Mouse (Mus musculus) intestine, postnatal 0 days (tissue): ENCODE results near the gene Itpr1. TPM values are rescaled to one million over a fixed set of nuclear protein-coding genes. Genes with fewer than 3 reads are reported as not detected.

Source experiments
- ATAC-seq: fragments of 200-750 bp; cut with Nextera tagmentation; 2 replicates; pipeline ENCODE4 v1.8.0; 2017; ENCODE audit warnings: mild to moderate bottlenecking, moderate TSS enrichment, moderate library complexity
- H3K27ac ChIP-seq: fragments of 300-500 bp; sonication (generic); 2 replicates; pipeline ENCODE4 v1.5.1; 2014; ENCODE audit warnings: mild to moderate bottlenecking, low read depth, low read length, moderate library complexity
- H3K27me3 ChIP-seq: fragments of 300-500 bp; sonication (generic); replicated peaks from 2 replicates; pipeline ENCODE4 v1.6.1; 2014; ENCODE audit warnings: low read length, mixed read lengths; ENCODE audit not compliant: control insufficient read depth, insufficient read depth
- H3K36me3 ChIP-seq: fragments of 300-500 bp; sonication (generic); 2 replicates; pipeline ENCODE4 v1.6.1; 2014; ENCODE audit warnings: mild to moderate bottlenecking, moderate library complexity; ENCODE audit not compliant: control insufficient read depth, insufficient read depth
- H3K4me1 ChIP-seq: fragments of 300-500 bp; sonication (generic); replicated peaks from 2 replicates; pipeline ENCODE4 v1.6.1; 2014; ENCODE audit warnings: antibody characterized with exemption, low read length, mixed read lengths; ENCODE audit not compliant: control insufficient read depth, insufficient read depth
- H3K4me2 ChIP-seq: fragments of 300-500 bp; sonication (generic); replicated peaks from 2 replicates; pipeline ENCODE4 v1.6.1; 2014; ENCODE audit warnings: low read depth, mild to moderate bottlenecking, moderate library complexity
- H3K4me3 ChIP-seq: fragments of 300-500 bp; sonication (generic); 2 replicates; pipeline ENCODE4 v1.5.1; 2014; ENCODE audit warnings: low read depth, low read length
- H3K9ac ChIP-seq: fragments of 300-500 bp; sonication (generic); 2 replicates; pipeline ENCODE4 v1.6.1; 2014; ENCODE audit warnings: mild to moderate bottlenecking, low read depth, low read length
- H3K9me3 ChIP-seq: fragments of 300-500 bp; sonication (generic); 2 replicates; pipeline ENCODE4 v1.6.1; 2016; ENCODE audit warnings: mixed run types; ENCODE audit not compliant: control insufficient read depth
- CTCF ChIP-seq: sonication (generic); IDR thresholded peaks from 2 replicates; pipeline ENCODE4 v1.5.1; 2016; ENCODE audit warnings: low read depth, mild to moderate bottlenecking, control low read depth, antibody characterized with exemption, moderate library complexity
- WGBS: fragments of 180-500 bp; shearing (Covaris S2); extraction: QIAGEN DNeasy Blood & Tissue Kit; methylation state at CpG from one replicate; pipeline ENCODE4 v1.1.7; 2014; 5-methylcytosine and 5-hydroxymethylcytosine counted together
- polyA plus RNA-seq: library from polyadenylated mRNA; unstranded; fragments of >200 nt; fragmentation: Nextera tagmentation; extraction: Ambion mirVana; gene quantifications from 2 replicates; pipeline ENCODE4 v1.2.1, GENCODE M21; 2015

Itpr1 gene
- polyA plus RNA-seq, 1 experiment from 2014 or later: 6.4 TPM

DNA sequence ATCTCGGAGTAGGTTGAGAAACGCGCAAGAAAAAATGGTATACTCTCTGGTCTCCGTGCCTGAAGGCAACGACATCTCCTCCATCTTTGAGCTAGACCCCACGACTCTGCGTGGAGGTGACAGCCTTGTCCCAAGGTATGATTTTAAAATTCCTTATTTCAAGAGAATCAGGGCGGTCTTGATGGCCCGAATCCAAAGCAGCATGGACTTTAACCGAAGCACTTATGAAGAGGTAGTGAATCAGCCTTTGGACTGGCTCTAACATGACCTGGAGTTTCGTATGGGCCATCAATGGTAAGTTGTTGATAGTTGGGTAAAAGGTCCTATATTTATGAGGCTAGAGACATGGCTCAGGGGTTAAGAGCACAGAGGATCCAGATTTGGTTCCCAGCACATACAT lies 156.1 kb downstream of the Itpr1 start:
- Histone ChIP-seq H3K9ac (no peak overlapping the region), H3K27me3 (no peaks in the 10 kb centered on the region), H3K4me2 (no peak overlapping the region), H3K9me3 (no peaks in the 10 kb centered on the region), H3K4me1 (no peaks in the 10 kb centered on the region), H3K4me3 (no peak overlapping the region), H3K27ac (no peak overlapping the region), H3K36me3 (peaks cover 4% of the 10 kb centered on the region; the same call in 1 of the 2 replicates)
- TF ChIP-seq CTCF: no peak
- ATAC-seq: no peak
- 93% methylated on average over 11 of the region's 11 CpGs for WGBS

DNA sequence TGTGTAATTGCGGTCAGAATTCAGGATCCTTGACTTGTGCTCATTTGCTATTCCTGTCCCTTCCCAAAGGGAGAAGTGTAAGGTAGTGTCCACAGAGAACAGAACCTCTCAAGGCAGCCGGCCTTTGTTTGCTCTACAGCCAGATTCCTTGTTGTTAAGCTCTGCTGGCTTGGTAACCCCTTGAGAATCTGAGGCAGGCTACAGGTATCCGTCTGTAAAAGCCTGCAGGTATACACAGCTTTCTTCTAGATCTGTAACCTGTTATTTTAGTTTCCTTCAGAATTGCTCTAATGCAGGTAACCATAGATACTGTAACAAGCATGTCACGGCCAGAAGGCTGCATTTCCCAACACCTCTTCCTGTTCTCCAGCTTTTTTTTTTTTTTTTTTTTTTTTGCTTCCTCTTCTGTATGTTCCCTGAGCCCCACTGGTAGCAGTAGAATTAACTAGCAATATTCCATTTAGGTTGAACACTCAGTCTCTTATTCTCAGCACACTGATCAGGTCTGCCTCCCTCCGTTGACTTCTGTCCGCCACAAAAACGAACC lies 158.5 kb downstream of the Itpr1 start:
- 82% methylated on average over 7 of the region's 7 CpGs for WGBS
- no peak for TF ChIP-seq CTCF
- Histone ChIP-seq H3K27me3 (no peaks in the 10 kb centered on the region), H3K4me2 (no peak overlapping the region), H3K9me3 (no peaks in the 10 kb centered on the region), H3K4me3 (no peak overlapping the region), H3K4me1 (no peaks in the 10 kb centered on the region), H3K36me3 (peaks cover 4% of the 10 kb centered on the region; the same call in 1 of the 2 replicates), H3K9ac (no peak overlapping the region), H3K27ac (no peak overlapping the region)
- ATAC-seq: no peak

DNA sequence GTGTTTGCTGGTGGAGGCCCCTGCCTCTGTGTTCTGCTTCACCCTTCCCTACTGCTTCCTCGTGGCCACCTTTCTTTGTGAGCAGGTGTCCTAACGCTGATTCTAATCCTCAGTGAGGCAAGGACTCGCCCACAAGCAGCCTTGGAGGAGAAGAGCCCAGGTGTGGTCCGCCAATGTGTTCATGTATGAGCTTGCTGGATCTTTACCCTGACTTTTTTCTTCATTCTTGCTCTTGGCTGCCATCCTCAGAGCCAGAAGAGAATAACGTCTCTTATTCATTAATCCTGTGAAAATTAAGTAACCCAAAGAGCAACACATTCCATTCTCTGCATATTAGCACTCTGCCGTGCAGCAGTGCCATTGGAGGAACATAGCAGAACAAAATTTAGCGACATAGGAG lies 161.1 kb downstream of the Itpr1 start:
- H3K36me3 ChIP-seq: peaks cover 4% of the 10 kb centered on the region; the same call in 1 of the 2 replicates
- TF ChIP-seq CTCF: peak; percentile 41
- WGBS: 68% methylated on average over 7 of the region's 7 CpGs
- no peaks in the 10 kb centered on the region for H3K27me3 ChIP-seq
- no peak overlapping the region for H3K4me3 ChIP-seq
- H3K27ac ChIP-seq: no peak overlapping the region
- H3K4me1 ChIP-seq: no peaks in the 10 kb centered on the region
- ATAC-seq: no peak
- H3K9ac ChIP-seq: no peak overlapping the region
- H3K9me3 ChIP-seq: no peaks in the 10 kb centered on the region
- H3K4me2 ChIP-seq: no peak overlapping the region

DNA sequence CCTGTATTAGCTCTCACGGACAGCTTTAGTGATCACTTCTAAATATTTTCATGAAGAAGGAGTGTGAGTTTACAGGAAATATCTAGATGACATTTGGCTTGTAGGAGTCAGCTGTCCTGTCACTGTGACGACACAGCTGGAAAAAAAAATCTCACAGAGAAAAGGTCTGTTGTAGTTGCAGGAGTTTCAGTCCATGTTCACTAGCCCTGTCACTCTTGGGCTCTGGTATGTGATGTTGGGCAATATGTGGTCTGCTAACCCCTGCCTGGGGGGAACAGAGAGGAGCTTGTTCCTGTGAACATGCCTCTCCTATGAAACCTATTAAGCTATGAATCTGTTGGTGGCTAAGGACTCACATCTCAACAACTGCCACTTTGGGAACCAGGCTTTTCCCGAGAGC lies 166.1 kb downstream of the Itpr1 start:
- H3K27ac ChIP-seq: no peak overlapping the region
- peaks cover 6% of the 10 kb centered on the region for H3K36me3 ChIP-seq
- H3K9me3 ChIP-seq: no peaks in the 10 kb centered on the region
- no peak for TF ChIP-seq CTCF
- no peak overlapping the region for H3K4me3 ChIP-seq
- no peak overlapping the region for H3K4me2 ChIP-seq
- no peaks in the 10 kb centered on the region for H3K4me1 ChIP-seq
- H3K9ac ChIP-seq: no peak overlapping the region
- ATAC-seq: no peak
- 69% methylated on average over 3 of the region's 3 CpGs for WGBS
- no peaks in the 10 kb centered on the region for H3K27me3 ChIP-seq

DNA sequence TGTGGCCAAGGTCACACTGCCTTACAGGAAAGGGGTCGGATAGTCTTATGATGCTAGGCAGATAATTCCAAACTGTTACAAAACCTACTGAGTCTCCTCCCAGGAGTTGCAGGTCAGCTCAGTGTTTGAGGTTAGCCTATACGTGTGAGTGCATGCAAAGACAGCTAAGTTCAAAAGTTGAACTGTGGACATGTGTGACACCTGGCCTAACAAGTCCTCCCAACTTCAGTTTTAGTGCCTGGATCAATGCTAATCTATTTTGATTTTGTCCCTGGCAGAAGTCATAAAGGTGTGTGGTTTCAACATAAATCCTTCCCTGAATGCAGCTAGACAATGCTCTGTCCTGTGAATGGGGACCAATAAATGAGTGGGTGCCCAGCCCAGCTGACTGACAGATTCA lies 167.3 kb downstream of the Itpr1 start:
- TF ChIP-seq CTCF: no peak
- H3K4me3 ChIP-seq: no peak overlapping the region
- H3K36me3 ChIP-seq: peaks cover 6% of the 10 kb centered on the region
- no peaks in the 10 kb centered on the region for H3K9me3 ChIP-seq
- H3K27me3 ChIP-seq: no peaks in the 10 kb centered on the region
- WGBS: 52% methylated on average over 2 of the region's 2 CpGs
- ATAC-seq: no peak
- no peaks in the 10 kb centered on the region for H3K4me1 ChIP-seq
- H3K9ac ChIP-seq: no peak overlapping the region
- no peak overlapping the region for H3K4me2 ChIP-seq
- no peak overlapping the region for H3K27ac ChIP-seq

DNA sequence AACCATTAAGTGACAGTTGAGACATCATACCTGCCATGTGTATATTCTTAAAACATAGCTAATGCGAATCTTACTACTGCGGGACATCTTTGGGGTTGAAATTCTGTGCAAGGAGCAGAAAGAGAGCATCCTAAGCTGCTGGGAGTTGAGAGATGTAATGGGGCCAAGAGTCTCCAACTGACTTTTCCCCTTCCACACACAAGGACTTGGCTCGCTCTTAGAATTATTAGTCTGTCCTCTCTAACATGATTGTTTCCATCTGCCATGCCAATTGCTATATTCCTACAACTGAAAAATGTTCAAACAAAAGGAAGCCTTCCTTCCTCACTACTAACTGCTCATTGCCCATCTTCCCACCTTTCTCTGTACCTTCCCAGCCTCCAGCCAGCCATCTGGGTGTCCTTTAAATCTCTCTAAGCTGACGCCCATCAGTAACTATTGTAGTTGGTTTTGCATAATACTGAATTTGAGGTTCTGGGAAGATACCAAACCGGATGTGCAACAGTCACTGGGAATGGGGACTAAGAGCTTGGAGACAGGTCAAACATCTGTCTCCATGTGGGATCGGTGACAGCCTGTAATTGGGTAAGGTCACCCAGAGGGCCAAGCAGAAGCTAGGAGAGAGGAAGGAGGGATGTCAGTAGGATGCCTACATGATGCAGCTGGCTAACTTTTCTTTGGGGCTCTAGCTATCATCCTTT lies 177.9 kb downstream of the Itpr1 start:
- no peak overlapping the region for H3K27ac ChIP-seq
- H3K4me2 ChIP-seq: no peak overlapping the region
- H3K36me3 ChIP-seq: peaks cover 19% of the 10 kb centered on the region
- H3K9ac ChIP-seq: no peak overlapping the region
- no peak for ATAC-seq
- H3K4me3 ChIP-seq: no peak overlapping the region
- WGBS: 72% methylated on average over 6 of the region's 6 CpGs
- H3K27me3 ChIP-seq: no peaks in the 10 kb centered on the region
- TF ChIP-seq CTCF: no peak
- H3K4me1 ChIP-seq: no peaks in the 10 kb centered on the region
- no peaks in the 10 kb centered on the region for H3K9me3 ChIP-seq

DNA sequence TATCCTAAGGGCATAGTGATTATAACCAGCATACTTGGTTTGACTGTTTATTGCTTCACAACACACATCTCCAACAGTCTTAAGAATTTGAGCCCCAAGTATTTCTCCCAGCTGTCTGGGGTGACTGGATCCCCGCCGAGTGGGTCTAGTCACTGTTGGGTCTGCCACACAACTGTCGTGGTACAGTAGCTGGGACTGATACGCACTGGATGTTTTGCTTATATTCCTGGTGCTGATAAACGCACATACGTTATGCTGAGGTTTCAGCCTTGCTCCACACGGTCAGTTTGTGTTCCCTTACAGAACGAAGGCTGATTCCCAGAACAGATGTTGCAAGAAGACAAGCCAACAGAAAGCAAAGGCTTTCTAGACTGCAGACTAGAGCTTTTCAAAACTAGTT lies 180.2 kb downstream of the Itpr1 start:
- TF ChIP-seq CTCF: no peak
- Histone ChIP-seq H3K4me1 (no peaks in the 10 kb centered on the region), H3K9ac (no peak overlapping the region), H3K27me3 (no peaks in the 10 kb centered on the region), H3K27ac (no peak overlapping the region), H3K9me3 (no peaks in the 10 kb centered on the region), H3K36me3 (peaks cover 27% of the 10 kb centered on the region), H3K4me3 (no peak overlapping the region), H3K4me2 (no peak overlapping the region)
- ATAC-seq: no peak
- WGBS: 72% methylated on average over 8 of the region's 8 CpGs
